Mouse (Mus musculus): ENCODE data around the gene Slc10a7.
"Not testable (repeated sequence)": the region's sequence is repeated elsewhere in the genome, so short reads cannot be mapped to it uniquely, and the experiment has no call there.

The Slc10a7 gene

DNA sequence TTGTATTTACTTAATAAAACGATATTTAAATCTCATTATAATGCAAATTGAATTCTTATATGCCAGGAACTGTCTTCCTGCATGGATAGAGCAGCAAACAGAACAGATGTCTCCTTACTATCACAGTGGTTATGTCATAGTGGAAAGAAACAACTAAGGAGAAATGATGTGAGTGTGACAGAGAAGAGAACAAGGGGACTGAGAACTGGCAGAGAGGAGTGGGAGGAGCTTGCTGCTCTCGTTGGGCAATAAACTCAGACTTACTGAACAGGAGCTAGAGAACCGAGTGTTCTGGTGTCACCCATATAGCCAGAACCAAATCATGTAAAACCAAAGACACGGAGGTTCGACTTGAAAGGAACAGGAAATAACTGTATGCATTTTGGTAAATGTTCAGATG lies 158.3 kb downstream of the Slc10a7 start:
- in situ Hi-C loops (cut with MboI, MseI) = no loop called here

- in situ Hi-C loops (cut with MboI, MseI) = no loop called here
Observed at GRCm38 (mm10) chr8:78668206-78668605, 159.1 kb downstream of the Slc10a7 start.

DNA sequence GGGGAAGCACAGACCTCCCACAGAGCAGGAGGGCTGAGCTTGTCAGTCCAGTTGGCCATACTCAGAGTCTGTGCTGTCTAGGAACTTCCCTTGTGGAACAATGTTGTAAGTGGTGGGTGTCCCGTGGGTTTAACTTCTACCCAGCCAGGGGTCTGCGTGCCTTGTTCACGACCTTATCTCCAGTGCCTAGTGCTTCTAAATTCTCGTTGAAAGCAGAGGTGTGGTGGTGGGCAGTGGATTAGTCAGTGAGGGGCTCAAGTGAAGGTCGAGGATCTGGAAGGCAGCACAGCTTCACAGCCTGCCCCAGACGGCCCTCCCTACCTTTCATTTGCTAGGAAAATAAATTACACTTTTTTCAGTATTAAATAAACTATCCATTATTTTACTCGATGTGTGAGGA lies 161.1 kb downstream of the Slc10a7 start:
- in situ Hi-C loops (cut with MboI, MseI) = no loop called here

DNA sequence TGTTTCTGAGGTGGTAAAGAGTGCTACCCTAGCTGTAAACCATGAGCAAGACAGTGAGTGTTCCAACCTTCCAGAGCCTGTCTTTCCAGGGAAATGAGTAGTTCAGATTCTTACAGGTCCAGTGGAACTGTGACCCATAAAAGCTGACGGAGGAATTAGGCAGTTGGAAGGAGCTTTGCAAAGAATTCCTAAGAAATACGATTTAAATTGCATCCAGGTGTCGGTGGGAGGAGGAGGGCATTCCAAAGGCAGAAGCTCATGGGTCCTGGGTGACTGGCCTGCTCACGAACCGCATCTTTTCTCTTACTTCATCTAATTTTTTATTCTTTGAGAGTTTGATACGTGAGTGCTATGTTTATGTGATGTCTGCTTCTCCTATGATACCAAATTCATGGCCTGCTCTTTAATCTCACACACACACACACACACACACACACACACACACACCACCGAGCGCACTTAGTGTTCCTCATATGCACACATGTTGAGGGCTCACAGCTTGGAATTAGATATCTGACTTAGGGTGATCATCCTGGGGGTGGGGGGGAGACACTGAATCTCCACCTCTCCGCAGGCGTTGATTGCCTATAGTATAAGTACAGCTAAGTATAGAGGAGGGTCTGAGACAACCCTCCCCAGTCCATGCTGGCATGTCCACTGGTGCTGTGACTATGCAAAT lies 169.5 kb downstream of the Slc10a7 start:
- in situ Hi-C loops (cut with MboI, MseI) = no loop called here

GRCm38 (mm10) chr8:78690795-78691194 lies 181.6 kb downstream of the Slc10a7 start:
- in situ Hi-C loops (cut with MboI, MseI) = no loop called here

GRCm38 (mm10) chr8:78698331-78698741 lies 189.2 kb downstream of the Slc10a7 start:
- in situ Hi-C loops (cut with MboI, MseI) = no loop called here

- in situ Hi-C loops (cut with MboI, MseI) = no loop called here
Observed at GRCm38 (mm10) chr8:78703068-78703820, 194.1 kb downstream of the Slc10a7 start.

DNA sequence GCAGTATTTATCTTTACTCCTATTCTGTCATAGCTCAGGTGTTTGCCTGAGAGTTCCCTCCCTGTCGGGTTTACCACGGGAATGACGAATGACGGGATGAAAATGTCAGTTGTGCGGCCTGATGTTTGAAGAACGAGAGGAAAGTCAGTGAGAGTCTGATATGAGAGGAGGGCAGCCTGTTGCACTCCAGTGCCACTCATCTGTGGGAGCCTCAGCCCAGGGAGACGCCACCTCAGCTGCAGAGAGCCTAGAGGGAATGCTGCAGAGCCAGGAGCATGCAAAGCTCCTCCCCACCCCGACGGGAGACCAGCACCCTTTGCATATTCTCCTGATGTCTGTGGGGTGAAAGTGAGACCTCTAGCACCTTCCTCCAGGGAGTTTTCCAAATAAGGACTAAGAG lies 196.8 kb downstream of the Slc10a7 start:
- in situ Hi-C loops (cut with MboI, MseI) = no loop called here

- in situ Hi-C loops (cut with MboI, MseI) = no loop called here
Observed at GRCm38 (mm10) chr8:78709948-78710644, 200.9 kb downstream of the Slc10a7 start.

GRCm38 (mm10) chr8:78710961-78711360 lies 201.8 kb downstream of the Slc10a7 start:
- in situ Hi-C loops (cut with MboI, MseI) = no loop called here

- in situ Hi-C loops (cut with MboI, MseI) = no loop called here
Observed at GRCm38 (mm10) chr8:78714880-78715279, 205.7 kb downstream of the Slc10a7 start.

- in situ Hi-C loops (cut with MboI, MseI) = no loop called here
Observed at GRCm38 (mm10) chr8:78716546-78716945, 207.4 kb downstream of the Slc10a7 start.

GRCm38 (mm10) chr8:78717191-78717590 lies 208.0 kb downstream of the Slc10a7 start:
- in situ Hi-C loops (cut with MboI, MseI) = not testable (repeated sequence)

- in situ Hi-C loops (cut with MboI, MseI) = no loop called here
Observed at GRCm38 (mm10) chr8:78719279-78720040, 210.3 kb downstream of the Slc10a7 start.

DNA sequence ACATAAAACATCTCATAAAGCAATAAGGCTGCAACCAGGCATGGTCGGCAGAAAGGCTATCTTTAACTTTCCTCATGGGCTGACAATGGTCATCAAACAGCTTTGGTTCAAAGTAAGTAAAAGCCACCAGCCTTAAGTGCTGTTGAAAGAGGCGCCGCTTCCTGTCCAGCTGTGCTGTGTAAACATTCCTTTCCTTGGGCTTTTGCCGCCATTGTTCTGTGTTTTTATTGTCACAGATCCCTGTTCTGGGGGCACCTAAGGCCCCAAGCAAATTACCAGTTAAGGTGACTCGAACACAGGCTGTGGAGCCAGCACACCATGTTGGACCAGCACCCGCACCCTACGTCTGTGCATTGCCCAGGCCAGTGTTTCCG lies 210.9 kb downstream of the Slc10a7 start:
- in situ Hi-C loops (cut with MboI, MseI) = no loop called here

GRCm38 (mm10) chr8:78721576-78721975 lies 212.4 kb downstream of the Slc10a7 start:
- in situ Hi-C loops (cut with MboI, MseI) = no loop called here

DNA sequence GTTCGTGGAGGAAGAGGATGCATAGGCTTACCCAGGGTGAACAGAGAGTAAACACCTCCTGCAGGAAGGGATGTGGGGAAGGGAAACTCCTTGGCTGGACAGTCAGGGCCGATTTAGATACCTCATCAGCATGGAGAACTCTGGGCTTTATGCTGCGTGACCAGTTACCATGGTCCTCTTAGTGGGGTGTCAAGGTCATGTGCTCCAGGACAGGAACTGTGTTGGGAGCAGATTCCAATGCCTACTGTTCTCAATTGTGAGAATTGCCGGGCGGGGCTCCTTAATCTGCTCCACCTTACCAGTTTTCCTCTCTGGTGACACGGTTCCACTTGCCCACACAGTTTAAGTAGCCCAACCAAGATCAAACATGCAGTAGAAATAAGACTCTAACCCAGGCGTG lies 213.1 kb downstream of the Slc10a7 start:
- in situ Hi-C loops (cut with MboI, MseI) = no loop called here

- in situ Hi-C loops (cut with MboI, MseI) = loop anchor here (25.0 kb wide), 1 partner anchor 663 kb away; no protein-coding TSS in a partner anchor
Observed at GRCm38 (mm10) chr8:78724832-78725231, 215.7 kb downstream of the Slc10a7 start.

GRCm38 (mm10) chr8:78728240-78728639 lies 219.1 kb downstream of the Slc10a7 start:
- in situ Hi-C loops (cut with MboI, MseI) = loop anchor here (25.0 kb wide), 1 partner anchor 666 kb away; no protein-coding TSS in a partner anchor

DNA sequence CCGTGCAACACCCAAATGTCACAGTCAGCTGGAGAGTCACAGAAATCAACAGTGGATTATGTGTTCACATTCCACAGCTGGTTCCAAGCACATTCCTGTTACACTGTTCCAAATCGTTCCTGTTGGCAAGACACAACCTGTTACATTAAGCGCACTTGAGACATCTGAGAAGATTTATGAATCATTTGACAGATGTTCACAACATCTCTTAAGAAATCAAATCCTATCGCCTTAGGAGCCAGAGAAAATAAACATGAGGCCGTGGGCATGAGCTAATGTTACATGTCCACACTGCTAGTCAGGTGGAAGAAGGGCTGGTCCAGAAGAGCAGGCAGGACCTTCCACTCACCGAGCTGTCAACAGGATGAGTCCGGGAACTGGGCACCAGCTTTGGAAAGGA lies 223.3 kb downstream of the Slc10a7 start:
- in situ Hi-C loops (cut with MboI, MseI) = loop anchor here (25.0 kb wide), 1 partner anchor 670 kb away; no protein-coding TSS in a partner anchor

DNA sequence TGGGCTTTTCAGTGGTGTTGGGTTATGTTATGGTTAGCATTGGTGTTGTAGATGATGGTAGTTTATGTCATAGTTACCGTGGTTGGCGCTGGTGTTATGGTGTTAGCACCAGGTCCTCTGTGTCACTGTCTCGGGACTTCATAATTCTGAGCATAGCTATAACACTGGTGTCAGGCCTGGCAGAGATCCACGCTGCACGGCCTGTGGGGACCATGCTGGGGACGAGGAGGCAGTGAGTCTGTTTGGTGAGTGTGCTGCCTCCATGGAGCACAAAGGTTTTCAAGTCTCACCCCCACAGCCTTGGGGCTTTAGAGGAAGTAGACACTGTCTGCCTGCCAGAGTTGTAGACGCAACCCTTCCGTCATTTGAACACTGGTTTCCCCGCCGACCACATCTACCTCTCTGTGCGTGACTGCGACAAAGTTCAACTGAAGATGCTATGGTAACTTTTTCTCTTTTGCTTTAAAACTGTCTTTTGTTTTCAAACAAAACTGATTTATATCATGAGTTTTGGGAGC lies 223.9 kb downstream of the Slc10a7 start:
- in situ Hi-C loops (cut with MboI, MseI) = loop anchor here (25.0 kb wide), 1 partner anchor 671 kb away; no protein-coding TSS in a partner anchor
